Mouse (Mus musculus): ENCODE measurements around the gene Spint2. TPM values are rescaled to one million over a fixed set of nuclear protein-coding genes. Genes with fewer than 3 reads are reported as not detected.
A peak's percentile ranks its signal among the peaks of the same experiment; 100 is the strongest.

The Spint2 gene
- total and polyA plus RNA-seq, 3 experiments: 39.4 to 46.4 (median 45.7) TPM

DNA sequence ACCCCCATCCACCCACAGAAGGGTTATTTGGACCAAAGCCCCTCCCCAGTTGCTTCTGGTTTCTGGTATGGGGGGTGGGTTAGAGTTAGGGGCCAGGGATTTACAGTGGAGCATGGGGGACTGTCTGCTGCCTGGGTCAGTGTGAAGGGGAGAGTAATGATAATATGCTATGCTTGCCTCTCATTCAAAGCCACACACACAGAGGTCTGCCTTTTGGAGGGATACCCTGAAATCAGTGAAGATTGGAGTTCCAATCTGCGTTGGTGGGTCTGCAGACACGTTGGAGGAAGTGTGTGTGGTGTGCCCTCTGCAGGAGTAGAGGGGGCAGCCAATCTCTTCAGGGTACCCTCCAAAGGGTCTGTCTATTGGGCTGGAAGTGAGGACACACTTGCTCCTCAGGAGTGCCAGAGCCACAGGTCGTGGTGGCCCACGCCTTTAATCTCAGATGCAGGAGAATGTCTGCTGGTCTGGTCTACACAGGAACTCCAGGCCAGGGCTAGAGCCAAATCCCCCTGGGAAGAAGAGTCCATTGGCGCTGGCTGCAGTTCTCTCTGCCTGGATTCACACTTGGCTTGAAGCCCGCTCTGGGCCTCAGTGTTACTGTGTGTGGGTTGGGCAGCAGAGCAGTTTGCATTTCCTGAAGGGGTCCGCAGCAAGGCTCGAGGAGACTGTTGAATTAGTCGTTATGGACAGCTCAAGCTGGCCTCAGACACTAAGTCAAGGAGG lies 23.7 kb upstream of the Spint2 start:
- H3K4me1 ChIP-seq (ENCODE audit: control insufficient read depth, insufficient read depth, low read length): peaks cover 1% of the 10 kb centered on the region
- 36% methylated on average over 9 of the region's 9 CpGs for WGBS
- peaks cover 12% of the 10 kb centered on the region for H3K27me3 ChIP-seq (ENCODE audit: control insufficient read depth, insufficient read depth, low read length)
- H3K36me3 ChIP-seq (ENCODE audit: control insufficient read depth, insufficient read depth, low read length): no peaks in the 10 kb centered on the region
- intact Hi-C loops (cut with DNase I): loop anchor here (5.0 kb wide), 1 partner anchor 217 kb away; no protein-coding TSS in a partner anchor
- DNase-seq: no peak
- H3K9ac ChIP-seq (ENCODE audit: low read depth, low read length): no peak overlapping the region
- H3K79me2 ChIP-seq (replicated peaks; ENCODE audit: control insufficient read depth, insufficient read depth, low read length): no peaks in the 10 kb centered on the region
- no peak overlapping the region for H3K4me3 ChIP-seq
- no peak overlapping the region for H3K27ac ChIP-seq
- no peak for TF ChIP-seq POLR2A (IDR thresholded peaks at IDR 0.05; ENCODE audit: insufficient read depth, low read depth, low read length)
- TF ChIP-seq CTCF (IDR thresholded peaks at IDR 0.05): no peak
- TF ChIP-seq EP300 (IDR thresholded peaks at IDR 0.05; ENCODE audit: insufficient read depth, low read depth, low read length): no peak

DNA sequence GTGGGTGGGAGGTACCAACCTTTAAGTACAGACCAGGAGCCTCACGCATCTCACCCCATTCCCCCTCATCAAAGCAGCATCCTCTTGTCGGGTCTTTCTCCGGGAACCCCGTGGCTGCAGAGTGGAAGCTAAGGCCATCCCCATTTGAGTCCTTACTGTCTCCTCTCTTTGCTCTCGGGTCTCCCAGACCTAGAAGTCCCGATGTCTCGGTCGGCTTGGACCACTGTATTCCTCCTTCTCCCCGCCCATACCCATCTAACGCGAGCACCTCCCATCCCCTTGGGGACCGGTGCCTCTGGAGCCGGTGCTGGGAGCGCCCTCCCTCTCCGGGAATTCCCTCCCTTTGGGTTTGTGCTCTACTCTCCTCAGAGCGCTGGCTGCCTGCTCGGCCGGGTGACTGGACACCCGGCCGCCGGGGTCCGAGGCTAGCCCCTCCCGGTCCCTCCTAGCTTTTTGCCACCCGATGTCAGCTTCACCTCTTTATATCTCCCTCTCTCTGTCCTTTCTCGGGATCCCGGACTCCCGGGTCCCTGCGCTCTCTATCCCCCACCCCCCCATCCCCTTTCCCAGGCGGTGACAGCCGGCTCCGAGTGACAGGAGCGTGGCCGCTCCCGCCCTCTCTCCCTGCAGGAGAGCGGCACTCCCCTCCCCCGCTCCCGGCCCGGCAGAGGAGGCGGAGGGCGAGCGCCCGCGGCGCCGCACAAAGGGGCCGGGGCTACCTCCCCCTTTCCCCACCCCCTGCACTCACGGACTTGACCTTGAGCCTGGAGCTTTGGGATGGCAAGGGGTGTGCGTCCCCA lies 23.0 kb upstream of the Spint2 start:
- Histone ChIP-seq H3K27me3 (ENCODE audit: control insufficient read depth, insufficient read depth, low read length) (peaks cover 12% of the 10 kb centered on the region), H3K9ac (ENCODE audit: low read depth, low read length) (no peak overlapping the region), H3K27ac (no peak overlapping the region), H3K4me3 (no peak overlapping the region; the same call in 1 of the 2 replicates), H3K36me3 (ENCODE audit: control insufficient read depth, insufficient read depth, low read length) (no peaks in the 10 kb centered on the region), H3K4me1 (ENCODE audit: control insufficient read depth, insufficient read depth, low read length) (peaks cover 1% of the 10 kb centered on the region), H3K79me2 (replicated peaks; ENCODE audit: control insufficient read depth, insufficient read depth, low read length) (no peaks in the 10 kb centered on the region)
- no peak for DNase-seq
- intact Hi-C loops (cut with DNase I): loop anchor here (5.0 kb wide), 2 partner anchors 218 to 322 kb away; partner anchors contain the start of genes Eif3k and Map4k1
- WGBS: 2% methylated on average over 47 of the region's 48 CpGs
- no peak for TF ChIP-seq CTCF (IDR thresholded peaks at IDR 0.05)
- no peak for TF ChIP-seq EP300 (IDR thresholded peaks at IDR 0.05; ENCODE audit: insufficient read depth, low read depth, low read length)

DNA sequence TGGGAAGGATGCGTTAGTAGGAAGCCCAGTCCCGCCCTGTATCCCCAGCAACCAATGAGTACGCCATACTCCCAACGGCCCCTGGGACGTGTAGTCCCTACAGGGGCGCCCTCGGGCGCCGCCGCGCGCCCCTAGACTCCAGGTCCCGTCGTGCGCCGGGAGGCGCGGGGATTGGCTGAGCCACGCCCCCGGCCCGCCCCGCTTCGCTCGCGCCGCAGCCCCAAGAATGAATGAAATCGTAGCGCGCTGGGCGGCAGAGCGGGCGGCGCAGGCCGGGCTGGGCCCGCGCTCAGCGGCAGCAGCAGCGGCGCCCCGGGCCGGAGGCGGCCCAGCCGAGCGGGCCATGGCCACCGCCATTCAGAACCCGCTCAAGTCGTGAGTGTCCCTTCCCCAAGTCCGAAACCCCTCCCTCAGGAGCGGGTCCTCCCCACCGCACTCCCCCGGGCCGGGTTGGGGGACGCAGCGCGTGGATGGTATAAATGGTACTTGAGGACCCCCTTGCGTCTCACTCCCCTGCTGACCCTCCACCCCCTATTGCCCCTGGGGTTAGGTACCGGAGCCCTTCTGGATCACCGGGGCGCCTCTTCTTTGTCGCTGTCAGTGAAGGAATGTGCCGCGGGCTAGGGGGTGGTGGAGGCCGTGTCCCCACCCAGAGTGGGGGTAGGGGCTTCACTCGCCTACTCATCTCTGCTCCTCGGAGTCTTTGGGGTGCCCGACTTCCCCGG lies 22.2 kb upstream of the Spint2 start, which contains the start of gene Dpf1:
Gene Dpf1 (plus strand): TSS at position 214 of the 725 bp plus-strand sequence.
- intact Hi-C loops (cut with DNase I): loop anchor here (5.0 kb wide), 1 partner anchor 322 kb away; the partner anchor contains the start of genes Eif3k and Map4k1
- WGBS: under 1% methylated on average over 66 of the region's 67 CpGs
- H3K27ac ChIP-seq: no peak within 1 kb of the TSS

DNA sequence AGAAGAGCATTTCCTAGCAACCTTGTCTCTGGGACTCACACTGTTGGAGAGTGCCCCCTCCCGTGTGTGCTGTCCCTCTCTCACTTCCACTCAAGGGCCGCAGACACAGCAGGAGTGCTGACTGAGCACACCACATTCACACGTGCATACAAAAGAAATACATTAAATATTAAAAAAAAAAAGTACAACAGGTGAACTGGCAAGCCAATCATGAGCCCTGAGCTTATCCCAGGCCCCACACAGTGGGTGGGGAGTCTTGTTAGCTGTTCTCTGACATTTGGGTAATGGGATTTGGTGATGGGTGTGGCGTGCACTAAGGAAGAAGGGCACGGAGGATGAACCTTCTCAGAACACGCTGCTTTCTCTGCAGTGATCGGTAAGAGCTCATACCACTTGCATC lies 20.9 kb upstream of the Spint2 start:
- DNase-seq: no peak
- Histone ChIP-seq H3K9ac (ENCODE audit: low read depth, low read length) (no peak overlapping the region), H3K27me3 (ENCODE audit: control insufficient read depth, insufficient read depth, low read length) (peaks cover 11% of the 10 kb centered on the region), H3K4me3 (no peak overlapping the region), H3K27ac (no peak overlapping the region), H3K36me3 (ENCODE audit: control insufficient read depth, insufficient read depth, low read length) (no peaks in the 10 kb centered on the region), H3K4me1 (ENCODE audit: control insufficient read depth, insufficient read depth, low read length) (peaks cover 1% of the 10 kb centered on the region; the same call in 1 of the 2 replicates), H3K79me2 (replicated peaks; ENCODE audit: control insufficient read depth, insufficient read depth, low read length) (no peaks in the 10 kb centered on the region)
- 52% methylated on average over 7 of the region's 7 CpGs for WGBS
- TF ChIP-seq CTCF (IDR thresholded peaks at IDR 0.05) (no peak), EP300 (IDR thresholded peaks at IDR 0.05; ENCODE audit: insufficient read depth, low read depth, low read length) (no peak), POLR2A (IDR thresholded peaks at IDR 0.05; ENCODE audit: insufficient read depth, low read depth, low read length) (no peak)
- intact Hi-C loops (cut with DNase I): loop anchor here (5.0 kb wide), 1 partner anchor 320 kb away; the partner anchor contains the start of genes Eif3k and Map4k1

More for the DNA sequence above, 22.2 kb upstream of the Spint2 start, which contains the start of gene Dpf1:
- peaks cover 1% of the 10 kb centered on the region for H3K4me1 ChIP-seq (ENCODE audit: control insufficient read depth, insufficient read depth, low read length)
- H3K9ac ChIP-seq (ENCODE audit: low read depth, low read length): no peak within 1 kb of the TSS
- DNase-seq: peak; percentile 70 to 76
- H3K4me3 ChIP-seq: peak within 1 kb of the TSS; percentile 17; the same call in 1 of the 2 replicates
- no peaks in the 10 kb centered on the region for H3K79me2 ChIP-seq (replicated peaks; ENCODE audit: control insufficient read depth, insufficient read depth, low read length)
- no peaks in the 10 kb centered on the region for H3K36me3 ChIP-seq (ENCODE audit: control insufficient read depth, insufficient read depth, low read length)
- no peak for TF ChIP-seq CTCF (IDR thresholded peaks at IDR 0.05)
- TF ChIP-seq POLR2A (IDR thresholded peaks at IDR 0.05; ENCODE audit: insufficient read depth, low read depth, low read length): no peak
- no peak for TF ChIP-seq EP300 (IDR thresholded peaks at IDR 0.05; ENCODE audit: insufficient read depth, low read depth, low read length)
- H3K27me3 ChIP-seq (ENCODE audit: control insufficient read depth, insufficient read depth, low read length): peaks cover 11% of the 10 kb centered on the region

DNA sequence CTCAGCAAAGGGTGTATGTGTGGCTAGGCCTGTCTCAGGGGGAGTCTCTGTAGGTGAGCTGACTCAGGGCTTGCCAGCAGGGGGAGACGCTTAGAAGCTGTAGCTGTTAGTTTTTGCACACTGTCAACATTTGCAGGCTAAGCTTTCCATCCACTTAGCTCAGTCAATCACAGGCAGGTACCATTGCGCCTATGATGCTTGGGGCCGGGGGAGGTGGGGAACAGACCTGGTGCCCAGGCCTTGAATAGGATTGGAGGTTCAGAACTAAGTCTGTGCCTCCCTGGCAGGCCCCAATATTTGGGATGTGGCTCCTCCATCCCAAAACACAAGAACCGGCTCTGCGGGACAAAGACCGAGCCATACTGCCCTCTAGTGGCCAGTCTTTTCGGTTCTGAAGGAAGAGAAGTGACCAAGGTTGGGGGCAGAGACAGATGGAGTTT lies 19.4 kb upstream of the Spint2 start:
- no peak overlapping the region for H3K4me3 ChIP-seq
- H3K4me1 ChIP-seq (ENCODE audit: control insufficient read depth, insufficient read depth, low read length): no peaks in the 10 kb centered on the region
- WGBS: 3% methylated on average over 7 of the region's 7 CpGs
- no peak overlapping the region for H3K27ac ChIP-seq
- H3K79me2 ChIP-seq (replicated peaks; ENCODE audit: control insufficient read depth, insufficient read depth, low read length): no peaks in the 10 kb centered on the region
- DNase-seq: peak; percentile 57 to 70
- no peaks in the 10 kb centered on the region for H3K36me3 ChIP-seq (ENCODE audit: control insufficient read depth, insufficient read depth, low read length)
- H3K9ac ChIP-seq (ENCODE audit: low read depth, low read length): no peak overlapping the region
- H3K27me3 ChIP-seq (ENCODE audit: control insufficient read depth, insufficient read depth, low read length): peaks cover 11% of the 10 kb centered on the region
- intact Hi-C loops (cut with DNase I): loop anchor here (5.0 kb wide), 1 partner anchor 319 kb away; the partner anchor contains the start of genes Eif3k and Map4k1
- TF ChIP-seq EP300 (IDR thresholded peaks at IDR 0.05; ENCODE audit: insufficient read depth, low read depth, low read length) (no peak), POLR2A (IDR thresholded peaks at IDR 0.05; ENCODE audit: insufficient read depth, low read depth, low read length) (no peak), CTCF (IDR thresholded peaks at IDR 0.05) (peak; percentile 86)
